Mouse (Mus musculus): ENCODE data around the gene Pcp2. TPM values are rescaled to one million over a fixed set of nuclear protein-coding genes. Genes with fewer than 3 reads are reported as not detected.
A peak's percentile ranks its signal among the peaks of the same experiment; 100 is the strongest.

Gene Pcp2
- polyA plus RNA-seq, 1 experiment from 2014 or later = not detected

DNA sequence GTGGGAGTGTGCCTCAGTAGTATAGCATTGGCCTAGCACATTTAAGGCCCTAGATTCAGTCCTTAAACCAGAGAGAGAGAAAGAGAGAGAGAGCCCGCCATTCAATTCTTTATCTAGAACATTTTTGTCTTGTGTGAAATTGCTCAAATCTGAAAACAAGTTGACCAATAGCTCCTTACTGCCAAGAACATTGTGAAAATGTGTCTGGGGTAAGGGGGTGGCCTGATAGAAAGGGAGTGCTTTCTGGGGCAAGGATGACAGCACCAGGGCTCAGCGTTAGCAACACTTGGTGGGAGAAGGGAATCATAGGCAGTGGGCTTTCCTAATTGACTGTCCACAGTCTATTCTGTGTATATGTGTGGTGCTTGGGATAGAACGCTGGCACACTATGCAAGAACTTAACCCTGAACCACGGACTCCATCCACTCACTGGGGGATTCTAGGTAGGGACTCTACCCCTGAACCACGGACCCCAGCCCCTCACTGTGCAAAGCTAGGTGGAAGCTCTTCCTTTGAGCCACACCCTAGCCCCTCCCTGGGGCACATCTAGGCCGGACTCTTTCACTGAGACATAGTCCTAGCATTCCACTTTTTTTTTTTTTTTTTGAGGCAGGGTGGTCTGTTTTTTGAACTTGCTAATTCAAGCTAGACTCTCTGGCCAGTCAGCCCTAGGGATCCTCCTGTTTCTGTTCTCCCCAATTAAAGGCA lies 21.6 kb upstream of the Pcp2 start:
- no peaks in the 10 kb centered on the region for H3K27me3 ChIP-seq (ENCODE audit: control insufficient read depth, insufficient read depth, low read length)
- no peak overlapping the region for H3K9ac ChIP-seq (ENCODE audit: low read length)
- no peak overlapping the region for H3K4me3 ChIP-seq (ENCODE audit: control insufficient read depth in 1 of 2, insufficient read depth in 1 of 2, low read depth in 1 of 2, low read length in 2 of 2)
- no peak overlapping the region for H3K4me2 ChIP-seq (ENCODE audit: low read length)
- ATAC-seq (ENCODE audit: insufficient number of reproducible peaks, insufficient read depth, low FRiP score, low read depth) = no peak
- H3K4me1 ChIP-seq (ENCODE audit: control insufficient read depth in 2 of 2, insufficient read depth in 2 of 2, low read length in 2 of 2) = no peaks in the 10 kb centered on the region
- no peaks in the 10 kb centered on the region for H3K9me3 ChIP-seq (ENCODE audit: control insufficient read depth, low read length)
- no peak overlapping the region for H3K27ac ChIP-seq (replicated peaks in 1 of 2; ENCODE audit: control insufficient read depth in 1 of 2, insufficient read depth in 1 of 2, low read depth in 2 of 2, low read length in 2 of 2)
- WGBS = 73% methylated on average over 6 of the region's 6 CpGs
- no peaks in the 10 kb centered on the region for H3K36me3 ChIP-seq (ENCODE audit: control insufficient read depth, insufficient read depth, low read length)

GRCm38 (mm10) chr8:3645804-3646203 lies 20.5 kb upstream of the Pcp2 start:
- H3K4me3 ChIP-seq (ENCODE audit: control insufficient read depth in 1 of 2, insufficient read depth in 1 of 2, low read depth in 1 of 2, low read length in 2 of 2) = no peak overlapping the region
- no peak overlapping the region for H3K9ac ChIP-seq (ENCODE audit: low read length)
- no peaks in the 10 kb centered on the region for H3K9me3 ChIP-seq (ENCODE audit: control insufficient read depth, low read length)
- H3K36me3 ChIP-seq (ENCODE audit: control insufficient read depth, insufficient read depth, low read length) = peaks cover 8% of the 10 kb centered on the region; the same call in 1 of the 2 replicates
- WGBS = 23% methylated on average over 5 of the region's 5 CpGs
- H3K27ac ChIP-seq (replicated peaks in 1 of 2; ENCODE audit: control insufficient read depth in 1 of 2, insufficient read depth in 1 of 2, low read depth in 2 of 2, low read length in 2 of 2) = no peak overlapping the region
- H3K4me1 ChIP-seq (ENCODE audit: control insufficient read depth in 2 of 2, insufficient read depth in 2 of 2, low read length in 2 of 2) = no peaks in the 10 kb centered on the region
- H3K4me2 ChIP-seq (ENCODE audit: low read length) = no peak overlapping the region
- ATAC-seq (ENCODE audit: insufficient number of reproducible peaks, insufficient read depth, low FRiP score, low read depth) = no peak
- no peaks in the 10 kb centered on the region for H3K27me3 ChIP-seq (ENCODE audit: control insufficient read depth, insufficient read depth, low read length)

- H3K4me2 ChIP-seq (ENCODE audit: low read length) = peak overlapping the region; percentile 87
- H3K9me3 ChIP-seq (ENCODE audit: control insufficient read depth, low read length) = no peaks in the 10 kb centered on the region
- H3K27me3 ChIP-seq (ENCODE audit: control insufficient read depth, insufficient read depth, low read length) = peaks cover 10% of the 10 kb centered on the region; the same call in 1 of the 2 replicates
- ATAC-seq (ENCODE audit: insufficient number of reproducible peaks, insufficient read depth, low FRiP score, low read depth) = 0 out of 2 replicates have a peak, but pooled peaks have one; percentile 6
- peak overlapping the region; percentile 73 for H3K9ac ChIP-seq (ENCODE audit: low read length)
- H3K36me3 ChIP-seq (ENCODE audit: control insufficient read depth, insufficient read depth, low read length) = peaks cover 22% of the 10 kb centered on the region
- H3K4me1 ChIP-seq (ENCODE audit: control insufficient read depth in 2 of 2, insufficient read depth in 2 of 2, low read length in 2 of 2) = peaks cover 5% of the 10 kb centered on the region in 2 experiments; a peak in 2 of 4 replicates
- peak overlapping the region; percentile 54 to 68 for H3K4me3 ChIP-seq (ENCODE audit: control insufficient read depth in 1 of 2, insufficient read depth in 1 of 2, low read depth in 1 of 2, low read length in 2 of 2)
- H3K27ac ChIP-seq (replicated peaks in 1 of 2; ENCODE audit: control insufficient read depth in 1 of 2, insufficient read depth in 1 of 2, low read depth in 2 of 2, low read length in 2 of 2) = no peak overlapping the region
- WGBS = 10% methylated on average over 8 of the region's 8 CpGs
Measured at GRCm38 (mm10) chr8:3631478-3631875, 6.1 kb upstream of the Pcp2 start.

GRCm38 (mm10) chr8:3630647-3631477 lies 5.5 kb upstream of the Pcp2 start, which contains the start of gene Stxbp2:
Gene Stxbp2 (plus strand): TSS chr8:3630955.
- Histone ChIP-seq H3K27ac (replicated peaks in 1 of 2; ENCODE audit: control insufficient read depth in 1 of 2, insufficient read depth in 1 of 2, low read depth in 2 of 2, low read length in 2 of 2) (no peak within 1 kb of the TSS), H3K4me1 (ENCODE audit: control insufficient read depth in 2 of 2, insufficient read depth in 2 of 2, low read length in 2 of 2) (peaks cover 5% of the 10 kb centered on the region in 2 experiments; a peak in 2 of 4 replicates), H3K9ac (ENCODE audit: low read length) (peak within 1 kb of the TSS; percentile 73), H3K36me3 (ENCODE audit: control insufficient read depth, insufficient read depth, low read length) (peaks cover 16% of the 10 kb centered on the region), H3K27me3 (ENCODE audit: control insufficient read depth, insufficient read depth, low read length) (peaks cover 10% of the 10 kb centered on the region; the same call in 1 of the 2 replicates), H3K9me3 (ENCODE audit: control insufficient read depth, low read length) (no peaks in the 10 kb centered on the region), H3K4me2 (ENCODE audit: low read length) (peak within 1 kb of the TSS; percentile 87), H3K4me3 (ENCODE audit: control insufficient read depth in 1 of 2, insufficient read depth in 1 of 2, low read depth in 1 of 2, low read length in 2 of 2) (peak within 1 kb of the TSS; percentile 54 to 68)
- ATAC-seq (ENCODE audit: insufficient number of reproducible peaks, insufficient read depth, low FRiP score, low read depth) = peak; percentile 80
- WGBS = 4% methylated on average over 47 of the region's 47 CpGs

DNA sequence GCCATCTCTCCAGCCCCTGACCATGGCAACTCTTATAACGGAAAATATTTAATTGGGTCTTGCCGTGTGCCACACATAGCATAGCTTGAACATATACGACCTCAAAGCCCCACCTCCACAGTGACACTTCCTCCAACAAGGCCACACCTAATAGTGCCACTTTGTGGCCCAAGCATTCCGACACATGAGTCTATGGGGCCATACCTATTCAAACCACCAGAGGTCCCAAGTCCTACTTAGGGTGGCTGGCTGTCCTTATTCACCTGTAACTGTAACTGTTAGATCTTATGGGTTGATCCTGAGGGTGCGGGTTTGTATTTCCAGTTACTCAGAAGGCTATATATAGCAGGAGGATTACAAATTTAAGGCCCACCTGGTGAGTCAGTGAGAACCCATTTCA lies 2.7 kb upstream of the Pcp2 start:
- H3K9me3 ChIP-seq (ENCODE audit: control insufficient read depth, low read length) = no peaks in the 10 kb centered on the region
- H3K36me3 ChIP-seq (ENCODE audit: control insufficient read depth, insufficient read depth, low read length) = 0 out of 2 replicates have a peak, but pooled peaks cover 3% of the 10 kb centered on the region
- 20% methylated on average over 5 of the region's 5 CpGs for WGBS
- no peak overlapping the region for H3K9ac ChIP-seq (ENCODE audit: low read length)
- H3K4me1 ChIP-seq (ENCODE audit: control insufficient read depth in 2 of 2, insufficient read depth in 2 of 2, low read length in 2 of 2) = peaks cover 5% of the 10 kb centered on the region in 2 experiments; a peak in 2 of 4 replicates
- H3K27ac ChIP-seq (replicated peaks in 1 of 2; ENCODE audit: control insufficient read depth in 1 of 2, insufficient read depth in 1 of 2, low read depth in 2 of 2, low read length in 2 of 2) = no peak overlapping the region
- H3K27me3 ChIP-seq (ENCODE audit: control insufficient read depth, insufficient read depth, low read length) = peaks cover 10% of the 10 kb centered on the region; the same call in 1 of the 2 replicates
- no peak for ATAC-seq (ENCODE audit: insufficient number of reproducible peaks, insufficient read depth, low FRiP score, low read depth)
- no peak overlapping the region for H3K4me2 ChIP-seq (ENCODE audit: low read length)
- H3K4me3 ChIP-seq (ENCODE audit: control insufficient read depth in 1 of 2, insufficient read depth in 1 of 2, low read depth in 1 of 2, low read length in 2 of 2) = no peak overlapping the region

DNA sequence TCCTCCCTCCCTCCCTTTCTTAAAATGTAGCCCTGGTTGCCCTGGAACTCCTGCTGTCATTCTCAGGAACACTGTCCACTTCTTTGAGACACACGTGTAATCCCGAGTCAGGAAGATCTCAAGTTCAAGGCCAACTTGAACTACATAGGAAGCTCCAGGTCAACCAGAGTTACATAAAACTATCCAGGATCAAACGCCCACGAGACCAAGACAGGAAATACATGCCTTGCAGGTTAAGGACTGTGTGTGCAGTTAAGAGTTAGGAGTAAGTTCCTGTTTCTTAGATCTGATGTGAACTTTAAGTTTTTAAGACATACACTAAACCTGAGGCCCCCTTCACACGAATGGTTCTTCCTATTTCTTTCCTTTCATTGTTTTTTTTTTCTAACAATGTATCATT lies 1.6 kb upstream of the Pcp2 start:
- no peak overlapping the region for H3K27ac ChIP-seq (replicated peaks in 1 of 2; ENCODE audit: control insufficient read depth in 1 of 2, insufficient read depth in 1 of 2, low read depth in 2 of 2, low read length in 2 of 2)
- peaks cover 10% of the 10 kb centered on the region; the same call in 1 of the 2 replicates for H3K27me3 ChIP-seq (ENCODE audit: control insufficient read depth, insufficient read depth, low read length)
- H3K9ac ChIP-seq (ENCODE audit: low read length) = no peak overlapping the region
- 0 out of 2 replicates have a peak, but pooled peaks cover 3% of the 10 kb centered on the region for H3K36me3 ChIP-seq (ENCODE audit: control insufficient read depth, insufficient read depth, low read length)
- H3K9me3 ChIP-seq (ENCODE audit: control insufficient read depth, low read length) = no peaks in the 10 kb centered on the region
- 42% methylated on average over 5 of the region's 5 CpGs for WGBS
- H3K4me1 ChIP-seq (ENCODE audit: control insufficient read depth in 2 of 2, insufficient read depth in 2 of 2, low read length in 2 of 2) = peaks cover 6 to 7% of the 10 kb centered on the region in 2 experiments; a peak in 3 of 4 replicates
- H3K4me2 ChIP-seq (ENCODE audit: low read length) = no peak overlapping the region
- H3K4me3 ChIP-seq (ENCODE audit: control insufficient read depth in 1 of 2, insufficient read depth in 1 of 2, low read depth in 1 of 2, low read length in 2 of 2) = no peak overlapping the region
- ATAC-seq (ENCODE audit: insufficient number of reproducible peaks, insufficient read depth, low FRiP score, low read depth) = no peak

- Histone ChIP-seq H3K36me3 (ENCODE audit: control insufficient read depth, insufficient read depth, low read length) (peaks cover 21% of the 10 kb centered on the region), H3K27ac (replicated peaks in 1 of 2; ENCODE audit: control insufficient read depth in 1 of 2, insufficient read depth in 1 of 2, low read depth in 2 of 2, low read length in 2 of 2) (no peak overlapping the region), H3K9ac (ENCODE audit: low read length) (peak overlapping the region; percentile 85), H3K4me3 (ENCODE audit: control insufficient read depth in 1 of 2, insufficient read depth in 1 of 2, low read depth in 1 of 2, low read length in 2 of 2) (peak overlapping the region; percentile 63 to 71; a peak in 2 of 4 replicates), H3K27me3 (ENCODE audit: control insufficient read depth, insufficient read depth, low read length) (no peaks in the 10 kb centered on the region), H3K4me2 (ENCODE audit: low read length) (peak overlapping the region; percentile 88), H3K9me3 (ENCODE audit: control insufficient read depth, low read length) (no peaks in the 10 kb centered on the region), H3K4me1 (ENCODE audit: control insufficient read depth in 2 of 2, insufficient read depth in 2 of 2, low read length in 2 of 2) (peaks cover 5 to 16% of the 10 kb centered on the region in 2 experiments; a peak in 3 of 4 replicates)
- ATAC-seq (ENCODE audit: insufficient number of reproducible peaks, insufficient read depth, low FRiP score, low read depth) = no peak
- 65% methylated on average over 8 of the region's 8 CpGs for WGBS
Measured at GRCm38 (mm10) chr8:3622119-3622518, 3.2 kb downstream of the Pcp2 start.

Data from heart, embryonic 14.5 days (tissue).